Mouse (Mus musculus) liver, embryonic 16.5 days (tissue): ENCODE results near the gene Nectin2. TPM values are rescaled to one million over a fixed set of nuclear protein-coding genes. Genes with fewer than 3 reads are reported as not detected.

Experiments
- ATAC-seq: fragments of 200-750 bp; cut with Nextera tagmentation; 2 replicates; pipeline ENCODE4 v1.8.0; 2017; ENCODE audit warnings: low read depth, mild to moderate bottlenecking, moderate number of reproducible peaks, moderate library complexity
- H3K27ac ChIP-seq: fragments of 300-500 bp; sonication (generic); 2 replicates; pipeline ENCODE4 v1.5.1; 2014; ENCODE audit warnings: mild to moderate bottlenecking, low read length
- H3K27me3 ChIP-seq: fragments of 300-500 bp; sonication (generic); 2 replicates; pipeline ENCODE4 v1.6.1; 2014; ENCODE audit warnings: low read depth, low read length, mixed read lengths; ENCODE audit not compliant: control insufficient read depth, insufficient read depth
- H3K36me3 ChIP-seq: fragments of 300-500 bp; sonication (generic); 2 replicates; pipeline ENCODE4 v1.6.1; 2014; ENCODE audit warnings: mild to moderate bottlenecking; ENCODE audit not compliant: control insufficient read depth, insufficient read depth
- H3K4me1 ChIP-seq: fragments of 300-500 bp; sonication (generic); 2 replicates; pipeline ENCODE4 v1.6.1; 2014; ENCODE audit warnings: low read depth, low read length, mixed read lengths; ENCODE audit not compliant: control insufficient read depth
- H3K4me2 ChIP-seq: fragments of 300-500 bp; sonication (generic); 2 replicates; pipeline ENCODE4 v1.6.1; 2014; ENCODE audit warnings: low read depth, low read length, mixed read lengths
- H3K4me3 ChIP-seq: fragments of 300-500 bp; sonication (generic); 2 replicates; pipeline ENCODE4 v1.5.1; 2014; ENCODE audit warnings: low read depth, mild to moderate bottlenecking, low read length
- H3K9ac ChIP-seq: fragments of 300-500 bp; sonication (generic); 2 replicates; pipeline ENCODE4 v1.6.1; 2014; ENCODE audit warnings: low read depth, low read length
- H3K9me3 ChIP-seq: fragments of 300-500 bp; sonication (generic); replicated peaks from 2 replicates; pipeline ENCODE4 v1.6.1; 2016; ENCODE audit warnings: low read length; ENCODE audit not compliant: control insufficient read depth
- WGBS: fragments of 180-500 bp; shearing (Covaris S2); extraction: QIAGEN DNeasy Blood & Tissue Kit; methylation state at CpG from one replicate; pipeline ENCODE4 v1.1.7; 2014; ENCODE audit not compliant: insufficient replicate concordance; 5-methylcytosine and 5-hydroxymethylcytosine counted together
- polyA plus RNA-seq: library from polyadenylated mRNA; unstranded; fragments of >200 nt; fragmentation: Nextera tagmentation; extraction: Ambion mirVana; gene quantifications from 2 replicates; pipeline ENCODE4 v1.2.1, GENCODE M21; 2015

Nectin2 gene
- polyA plus RNA-seq, 1 experiment from 2014 or later, result 15.8 TPM

DNA sequence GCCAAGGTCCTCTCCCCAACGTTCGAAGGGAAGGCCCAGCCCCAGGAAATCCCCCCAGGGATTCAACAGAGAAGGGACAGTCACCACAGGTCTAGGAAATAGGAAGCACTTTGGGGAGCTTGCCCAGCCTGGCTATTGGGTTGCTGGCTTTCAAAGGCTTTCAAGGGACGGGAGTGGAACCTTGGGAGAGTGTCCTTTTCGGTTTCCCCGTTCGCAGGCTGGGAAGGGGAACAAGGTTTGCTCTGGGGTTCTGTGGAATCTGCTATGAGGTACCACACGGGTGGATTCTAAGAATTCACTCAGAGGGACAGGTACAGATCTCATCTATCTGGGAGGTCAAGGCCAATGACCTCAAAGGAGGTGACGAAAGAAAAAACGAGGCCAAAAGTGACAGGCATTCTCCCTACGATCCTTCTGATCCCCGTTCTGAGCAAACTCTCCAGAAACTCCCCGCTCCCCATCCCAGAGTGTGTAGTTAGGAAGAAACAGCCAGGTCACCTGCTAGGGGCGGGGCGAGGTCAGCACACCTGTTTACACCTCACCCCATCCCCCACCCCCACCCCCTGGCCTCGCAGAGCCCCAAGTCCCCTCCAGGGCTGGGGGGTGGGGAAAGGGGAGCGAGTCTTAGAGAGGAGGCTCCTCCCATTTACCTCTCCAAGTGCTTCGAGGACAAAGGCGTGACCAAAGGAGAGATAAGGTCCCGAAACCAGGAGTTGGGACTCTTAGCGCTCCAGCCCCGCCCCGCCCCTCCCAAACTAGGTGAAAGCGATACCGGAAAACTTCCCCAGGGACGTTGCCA is 2.7 kb downstream of the Nectin2 start:
- Histone ChIP-seq H3K9ac (no peak overlapping the region), H3K4me3 (peak overlapping the region; percentile 67), H3K27me3 (no peaks in the 10 kb centered on the region), H3K4me2 (peak overlapping the region; percentile 93), H3K9me3 (no peaks in the 10 kb centered on the region), H3K4me1 (peaks cover 38% of the 10 kb centered on the region), H3K36me3 (no peaks in the 10 kb centered on the region), H3K27ac (0 out of 2 replicates have a peak overlapping the region, but pooled peaks have one; percentile 8)
- no peak for ATAC-seq
- WGBS, result 7% methylated on average over 25 of the region's 25 CpGs

DNA sequence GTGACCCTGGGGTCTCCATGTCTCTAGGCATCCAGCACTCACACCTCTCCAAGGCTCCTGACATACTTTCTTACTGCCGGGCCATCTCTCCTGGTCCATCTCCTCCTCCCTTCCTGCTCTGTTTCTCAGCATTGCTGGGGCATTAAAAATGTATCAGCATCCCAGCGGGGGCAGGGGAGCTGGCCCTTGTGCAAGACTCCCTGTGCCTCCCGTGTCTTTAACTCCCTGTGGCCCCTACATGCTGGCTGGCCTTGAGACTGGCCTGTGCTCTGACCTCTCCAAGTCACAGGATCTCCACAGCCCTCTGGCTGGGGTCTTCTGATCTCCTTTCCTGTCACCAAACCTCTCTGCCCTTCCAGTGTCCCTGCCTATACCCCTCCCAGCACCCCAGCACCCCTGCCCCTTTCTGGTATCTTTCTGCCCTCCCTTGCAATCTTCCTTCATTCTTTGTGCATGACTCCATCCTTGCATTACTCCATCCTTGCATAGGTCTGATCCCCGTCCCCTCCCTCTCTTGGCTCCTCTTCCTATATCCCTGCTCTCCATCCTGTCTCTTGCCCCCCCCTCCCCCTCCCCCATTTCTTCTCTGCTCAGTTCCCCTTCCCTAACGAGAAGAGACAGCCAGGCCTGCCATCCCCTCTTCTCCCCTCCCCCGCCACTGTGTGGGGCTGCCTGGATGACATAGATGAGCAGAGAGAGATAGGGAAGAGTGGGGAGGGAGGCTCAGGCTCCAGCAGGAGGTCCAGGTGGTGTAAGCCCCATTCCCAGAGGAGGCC is 3.7 kb downstream of the Nectin2 start:
- ATAC-seq, result no peak
- 37% methylated on average over 6 of the region's 6 CpGs for whole genome bisulfite sequencing
- no peak overlapping the region for H3K27ac ChIP-seq
- H3K9me3 ChIP-seq, result no peaks in the 10 kb centered on the region
- H3K27me3 ChIP-seq, result no peaks in the 10 kb centered on the region
- no peak overlapping the region for H3K9ac ChIP-seq
- H3K36me3 ChIP-seq, result no peaks in the 10 kb centered on the region
- H3K4me3 ChIP-seq, result no peak overlapping the region
- peaks cover 42% of the 10 kb centered on the region for H3K4me1 ChIP-seq
- H3K4me2 ChIP-seq, result no peak overlapping the region

DNA sequence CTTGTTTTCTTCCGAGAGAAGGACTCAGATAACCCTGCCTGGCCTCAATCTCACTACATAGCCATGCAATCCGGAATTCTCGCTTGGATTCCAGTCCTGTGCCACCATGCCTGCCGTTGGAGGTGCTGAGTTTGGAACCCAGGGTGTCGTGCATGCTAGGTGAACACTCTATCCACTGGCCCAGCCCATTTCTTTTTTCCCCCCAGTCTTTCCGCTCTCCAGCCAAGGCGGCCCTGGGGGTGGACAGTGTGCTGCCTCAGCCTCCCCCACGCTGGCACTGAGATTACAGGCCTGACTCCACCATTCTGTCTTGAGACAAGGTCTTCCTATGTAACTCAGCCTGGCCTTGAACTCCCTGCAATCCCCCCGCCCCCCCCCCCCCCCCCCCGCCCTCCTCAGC is 4.3 kb downstream of the Nectin2 start:
- H3K9ac ChIP-seq, result no peak overlapping the region
- no peak overlapping the region for H3K27ac ChIP-seq
- H3K4me2 ChIP-seq, result no peak overlapping the region
- H3K4me1 ChIP-seq, result peaks cover 43% of the 10 kb centered on the region
- no peak overlapping the region for H3K4me3 ChIP-seq
- H3K27me3 ChIP-seq, result no peaks in the 10 kb centered on the region
- ATAC-seq, result no peak
- WGBS, result 73% methylated on average over 9 of the region's 10 CpGs
- no peaks in the 10 kb centered on the region for H3K9me3 ChIP-seq
- H3K36me3 ChIP-seq, result no peaks in the 10 kb centered on the region

DNA sequence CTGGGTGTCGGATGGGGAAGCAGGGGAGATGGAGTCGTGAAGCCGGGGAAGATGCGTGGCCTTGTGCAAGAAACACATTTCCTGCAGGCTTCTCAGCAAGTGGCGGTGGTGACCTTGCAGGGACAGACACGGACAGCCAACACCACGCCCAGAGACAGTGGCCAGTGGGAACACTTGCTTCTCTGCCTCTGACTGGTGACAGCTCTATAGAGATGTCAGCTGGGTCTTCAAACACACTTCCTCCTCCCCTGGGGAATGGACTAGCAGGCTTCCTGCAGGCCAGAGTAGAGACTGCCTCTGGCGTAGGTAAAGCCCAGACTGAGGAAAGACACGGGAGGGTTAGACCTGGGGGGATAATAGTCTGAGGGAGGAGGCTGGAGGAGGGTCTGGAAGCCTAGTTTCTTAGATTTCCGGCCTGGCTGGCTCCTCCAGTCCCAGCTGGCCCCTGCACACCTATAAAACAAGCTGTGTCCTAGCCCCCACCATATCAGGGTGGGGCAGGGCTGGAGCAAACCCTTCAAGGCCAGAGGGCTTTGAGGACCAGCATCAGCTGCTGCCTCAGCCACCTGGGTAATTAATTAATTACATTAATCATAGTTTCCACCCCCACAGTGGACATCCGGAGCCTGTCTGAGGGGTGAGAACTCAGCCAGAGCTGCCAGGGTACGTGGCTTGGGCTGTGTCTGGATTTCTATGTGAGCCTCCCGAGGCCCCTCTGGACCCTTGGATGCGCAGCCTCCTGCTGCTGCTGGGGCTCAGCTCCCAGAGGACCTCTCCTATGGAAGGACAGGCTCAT is 5.5 kb downstream of the Nectin2 start:
- Histone ChIP-seq H3K9ac (no peak overlapping the region), H3K9me3 (no peaks in the 10 kb centered on the region), H3K4me1 (peaks cover 35% of the 10 kb centered on the region), H3K27me3 (no peaks in the 10 kb centered on the region), H3K4me2 (no peak overlapping the region), H3K36me3 (no peaks in the 10 kb centered on the region), H3K27ac (no peak overlapping the region), H3K4me3 (no peak overlapping the region)
- ATAC-seq, result no peak
- WGBS, result 46% methylated on average over 14 of the region's 14 CpGs

DNA sequence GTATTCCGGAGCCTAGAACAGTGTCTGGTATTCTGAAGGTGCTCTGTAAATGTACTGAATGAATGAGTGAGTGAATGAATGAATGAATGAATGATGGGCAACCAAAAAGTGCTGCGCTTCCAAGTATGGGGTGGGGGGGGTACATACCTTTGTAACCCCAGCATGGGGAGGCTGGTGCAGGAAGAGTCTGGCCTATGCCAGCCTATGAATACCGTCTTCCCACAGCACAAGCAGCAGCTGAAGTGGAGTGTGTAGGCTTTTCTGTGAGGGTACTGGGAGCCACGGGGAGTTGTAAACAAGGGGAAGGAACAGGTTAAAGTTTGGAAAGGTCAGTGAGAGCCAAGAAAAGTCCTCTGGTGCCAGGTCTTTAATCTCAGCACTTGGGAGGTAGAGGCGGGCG is 6.5 kb downstream of the Nectin2 start:
- Histone ChIP-seq H3K9ac (no peak overlapping the region), H3K36me3 (no peaks in the 10 kb centered on the region), H3K27me3 (no peaks in the 10 kb centered on the region), H3K27ac (no peak overlapping the region), H3K4me3 (no peak overlapping the region), H3K4me1 (peaks cover 26% of the 10 kb centered on the region), H3K4me2 (no peak overlapping the region), H3K9me3 (no peaks in the 10 kb centered on the region)
- ATAC-seq, result no peak
- 54% methylated on average over 6 of the region's 6 CpGs for WGBS

DNA sequence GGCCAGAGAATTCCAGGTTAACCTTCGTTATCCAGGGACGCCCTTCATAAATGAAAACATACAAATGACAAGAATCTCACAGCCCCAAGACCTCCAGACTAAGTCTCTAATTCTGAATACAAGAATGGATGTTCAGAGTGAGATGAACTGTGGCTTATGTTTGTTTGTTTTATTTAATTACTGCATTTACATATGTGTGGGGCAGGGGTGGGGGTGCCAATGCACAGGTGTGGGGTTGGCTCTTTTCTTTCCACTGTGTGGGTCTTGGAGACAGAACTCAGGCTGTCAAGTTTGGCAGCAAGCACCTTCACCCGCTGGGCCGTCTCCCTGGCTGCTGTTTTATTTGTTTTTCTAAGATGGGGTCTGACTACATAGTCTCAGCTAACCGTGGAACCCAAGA is 7.8 kb downstream of the Nectin2 start:
- Histone ChIP-seq H3K9ac (no peak overlapping the region), H3K9me3 (no peaks in the 10 kb centered on the region), H3K27me3 (no peaks in the 10 kb centered on the region), H3K4me2 (no peak overlapping the region), H3K36me3 (no peaks in the 10 kb centered on the region), H3K4me1 (peaks cover 14% of the 10 kb centered on the region), H3K27ac (no peak overlapping the region), H3K4me3 (no peak overlapping the region)
- 65% methylated on average over 5 of the region's 5 CpGs for WGBS
- ATAC-seq, result no peak

DNA sequence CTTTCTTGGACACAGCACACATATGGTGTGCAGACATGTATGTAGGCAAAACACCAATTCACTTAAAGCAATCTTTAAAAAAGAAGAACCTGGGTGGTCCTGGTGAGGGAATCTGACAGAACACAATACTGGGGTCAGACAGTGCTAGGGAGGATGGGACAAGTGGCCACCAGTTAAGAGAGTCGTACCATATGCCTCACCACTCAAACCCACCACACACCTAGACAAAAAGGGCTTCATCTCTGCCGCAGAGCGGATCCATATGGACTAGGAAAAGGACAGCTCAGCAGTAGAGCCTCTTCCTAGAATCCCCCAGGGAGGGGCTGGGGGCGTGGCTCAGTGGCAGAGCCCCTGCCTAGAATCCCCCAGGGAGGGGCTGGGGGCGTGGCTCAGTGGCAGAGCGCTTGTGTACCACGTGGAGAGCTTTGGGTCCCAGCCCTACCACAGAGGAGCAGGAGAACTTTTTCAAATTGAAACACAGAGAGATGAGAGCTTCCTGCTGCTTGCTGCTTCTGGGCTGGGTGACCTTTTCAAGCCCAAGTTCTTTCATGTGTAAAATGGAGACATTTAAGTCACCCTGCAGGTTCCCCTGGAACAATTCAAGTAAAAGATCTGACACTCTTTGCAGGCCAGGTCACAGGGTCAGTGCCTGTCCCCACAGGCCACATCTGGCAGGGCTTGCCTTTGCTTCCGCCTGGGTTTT is 8.8 kb downstream of the Nectin2 start:
- Histone ChIP-seq H3K36me3 (no peaks in the 10 kb centered on the region), H3K4me3 (no peak overlapping the region), H3K4me2 (no peak overlapping the region), H3K9me3 (no peaks in the 10 kb centered on the region), H3K27ac (no peak overlapping the region), H3K27me3 (no peaks in the 10 kb centered on the region), H3K4me1 (peaks cover 21% of the 10 kb centered on the region), H3K9ac (no peak overlapping the region)
- no peak for ATAC-seq
- WGBS, result 25% methylated on average over 8 of the region's 8 CpGs

DNA sequence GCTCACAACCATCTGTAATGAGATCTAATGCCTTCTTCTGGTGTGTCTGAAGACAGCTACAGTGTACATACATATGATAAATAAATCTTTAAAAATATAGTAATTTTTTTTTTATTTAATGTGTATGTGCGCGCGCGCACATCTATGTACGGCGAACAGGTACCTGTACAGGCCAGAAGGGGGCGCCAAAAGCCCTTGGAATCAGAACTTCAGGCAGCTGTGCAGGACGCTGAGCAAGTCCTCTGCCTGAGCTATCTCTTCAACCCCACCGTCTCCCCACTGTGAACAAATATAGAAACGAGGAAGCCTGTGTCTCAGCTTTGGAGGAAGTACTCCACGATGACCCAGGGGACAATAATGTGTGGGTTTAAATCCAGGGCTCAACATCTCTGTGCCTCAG is 10.0 kb downstream of the Nectin2 start:
- H3K9me3 ChIP-seq, result no peaks in the 10 kb centered on the region
- 59% methylated on average over 11 of the region's 11 CpGs for WGBS
- H3K4me2 ChIP-seq, result no peak overlapping the region
- no peak overlapping the region for H3K4me3 ChIP-seq
- no peaks in the 10 kb centered on the region for H3K36me3 ChIP-seq
- no peak overlapping the region for H3K27ac ChIP-seq
- H3K4me1 ChIP-seq, result peaks cover 25% of the 10 kb centered on the region
- ATAC-seq, result no peak
- no peak overlapping the region for H3K9ac ChIP-seq
- H3K27me3 ChIP-seq, result no peaks in the 10 kb centered on the region
